Mouse (Mus musculus) embryonic facial prominence, embryonic 12.5 days (tissue): ENCODE results near the gene B130006D01Rik. TPM values are rescaled to one million over a fixed set of nuclear protein-coding genes. Genes with fewer than 3 reads are reported as not detected.

Experiments
- polyA plus RNA-seq: library from polyadenylated mRNA; unstranded; fragments of >200 nt; fragmentation: Nextera tagmentation; extraction: Ambion mirVana; gene quantifications from 2 replicates; pipeline ENCODE4 v1.2.1, GENCODE M21; 2016

The B130006D01Rik gene
- polyA plus RNA-seq, 1 experiment from 2014 or later: 2.1 TPM

Other genes with a start within 250 kb of the B130006D01Rik start
- 1.3 and 1.8 TPM in 2 replicates for gene Nxph3, start 209.0 kb upstream of the B130006D01Rik start, polyA plus RNA-seq
- gene Ngfr, start 135.9 kb upstream of the B130006D01Rik start, polyA plus RNA-seq: 33.0 and 36.7 TPM in 2 replicates
- gene Phb, start 56.6 kb upstream of the B130006D01Rik start, polyA plus RNA-seq: 229 and 231 TPM in 2 replicates
- gene Zfp652, start 10.9 kb upstream of the B130006D01Rik start, polyA plus RNA-seq: 23.7 and 24.5 TPM in 2 replicates
- gene Phospho1, start 100.9 kb downstream of the B130006D01Rik start, polyA plus RNA-seq: not detected in 2 replicates
- gene Gngt2, start 113.6 kb downstream of the B130006D01Rik start, polyA plus RNA-seq: 8.9 and 13.1 TPM in 2 replicates
- 4.3 and 5.0 TPM in 2 replicates for gene Abi3, start 118.9 kb downstream of the B130006D01Rik start, polyA plus RNA-seq
- gene B4galnt2, start 191.3 kb downstream of the B130006D01Rik start, polyA plus RNA-seq: not detected in 2 replicates